Mouse (Mus musculus) heart, adult 9 months (tissue): ENCODE measurements around the gene Tpst2.

ENCODE experiments used
- DNase-seq, 2 experiments: peaks; one replicate each; pipeline ENCODE4 v3.0.0; 2022; ENCODE audit warnings: low spot score in 2 of 2

Gene Tpst2

DNA sequence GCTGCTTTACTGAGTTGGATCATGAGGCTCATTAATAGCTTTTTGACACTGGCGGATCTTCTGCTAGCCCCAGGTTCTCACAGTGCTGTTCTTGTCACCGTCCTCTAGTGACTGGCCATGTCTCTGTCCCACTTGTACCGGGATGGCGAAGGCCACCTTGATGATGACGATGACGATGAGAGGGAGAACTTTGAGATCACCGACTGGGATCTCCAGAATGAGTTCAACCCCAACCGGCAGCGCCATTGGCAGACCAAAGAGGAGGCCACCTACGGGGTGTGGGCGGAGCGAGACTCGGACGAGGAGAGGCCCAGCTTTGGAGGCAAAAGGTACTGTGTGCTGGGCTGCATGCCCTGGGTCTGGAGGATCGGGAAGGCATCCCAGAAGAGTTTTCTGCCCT lies 51.4 kb downstream of the Tpst2 start:
- DNase-seq = no peak

DNA sequence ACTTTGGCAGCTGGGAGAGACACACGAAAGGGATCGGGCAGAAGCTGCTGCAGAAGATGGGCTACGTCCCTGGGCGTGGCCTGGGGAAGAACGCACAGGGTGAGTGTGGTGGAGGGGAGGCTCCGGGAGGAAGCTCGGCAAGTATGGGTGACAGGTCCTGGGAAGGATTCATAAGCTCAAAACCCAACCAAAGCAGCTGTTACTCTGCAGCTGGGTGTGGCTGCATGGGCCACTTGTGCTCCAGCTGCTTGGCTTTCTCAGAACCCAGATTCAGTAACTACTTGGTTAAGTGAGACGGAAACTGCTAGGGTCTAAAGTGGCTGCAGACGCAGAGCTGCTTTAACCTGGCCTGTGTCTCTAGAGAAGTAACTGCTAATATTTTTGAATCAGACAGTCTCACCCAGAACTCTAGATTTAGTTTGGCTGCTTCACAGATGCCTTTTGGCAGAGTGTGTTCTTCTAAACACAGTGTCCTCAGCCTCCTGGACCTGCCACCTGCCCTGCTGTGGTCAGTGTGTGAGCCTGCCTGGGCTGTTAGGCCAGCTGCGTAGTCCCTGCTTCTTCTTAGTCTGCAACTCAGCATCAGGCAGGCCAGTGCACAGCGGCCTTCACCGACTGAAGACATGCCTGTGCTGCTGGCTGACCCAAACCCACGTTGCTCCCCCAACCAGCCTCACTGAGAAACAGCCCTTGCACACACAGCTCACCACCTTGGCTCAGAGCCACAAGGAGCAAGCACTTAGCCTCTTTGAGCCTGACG lies 53.5 kb downstream of the Tpst2 start:
- no peak for DNase-seq

DNA sequence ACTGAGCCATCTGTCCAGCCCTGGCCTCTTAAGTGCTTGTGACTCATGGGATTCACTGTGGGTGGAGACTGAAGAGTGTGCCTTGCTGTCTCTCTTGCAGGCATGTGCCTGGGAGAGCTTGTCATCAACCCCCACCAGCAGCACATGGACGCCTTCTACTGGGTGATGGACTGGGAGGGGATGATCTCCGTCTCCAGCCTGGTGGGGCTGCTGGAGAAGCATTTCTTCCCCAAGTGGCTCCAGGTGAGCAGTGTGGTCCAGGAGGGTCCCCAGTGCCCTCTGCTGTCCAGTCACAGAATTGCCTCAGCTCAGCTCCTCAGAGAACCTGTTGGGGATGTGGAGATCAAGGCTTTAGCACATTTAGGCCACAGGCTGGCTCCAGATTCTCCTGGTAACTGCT lies 59.0 kb downstream of the Tpst2 start:
- DNase-seq = no peak

DNA sequence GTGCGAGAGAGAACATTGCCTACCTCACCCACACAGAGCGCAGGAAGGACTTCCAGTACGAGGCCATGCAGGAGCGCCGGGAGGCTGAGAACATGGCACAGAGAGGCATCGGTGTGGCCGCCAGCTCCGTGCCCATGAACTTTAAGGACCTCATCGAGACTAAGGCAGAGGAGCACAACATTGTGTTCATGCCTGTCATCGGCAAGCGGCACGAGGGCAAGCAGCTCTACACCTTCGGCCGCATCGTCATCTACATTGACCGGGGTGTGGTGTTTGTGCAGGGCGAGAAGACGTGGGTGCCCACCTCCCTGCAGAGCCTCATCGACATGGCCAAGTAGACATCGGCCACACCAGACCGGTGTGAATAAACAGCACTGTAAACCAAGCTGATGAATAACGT lies 60.5 kb downstream of the Tpst2 start:
- no peak for DNase-seq

DNA sequence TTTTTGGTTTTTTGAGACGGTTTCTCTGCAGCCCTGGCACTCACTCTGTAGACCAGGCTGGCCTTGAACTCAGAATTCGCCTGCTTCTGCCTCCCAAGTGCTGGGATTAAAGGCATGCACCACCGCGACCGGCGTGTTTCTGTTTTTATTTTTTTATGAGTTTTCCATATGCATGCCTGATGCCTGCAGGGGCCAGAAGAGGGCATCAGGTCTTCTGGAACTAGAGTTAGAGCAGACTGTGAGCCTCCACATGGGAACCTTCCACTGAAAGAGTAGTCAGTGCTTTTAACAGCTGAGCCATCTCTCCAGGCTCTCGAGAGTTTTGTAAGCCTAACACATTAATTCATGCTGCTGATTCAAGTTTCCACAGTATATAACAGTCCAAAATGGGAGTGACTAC lies 62.7 kb downstream of the Tpst2 start:
- DNase-seq = no peak

DNA sequence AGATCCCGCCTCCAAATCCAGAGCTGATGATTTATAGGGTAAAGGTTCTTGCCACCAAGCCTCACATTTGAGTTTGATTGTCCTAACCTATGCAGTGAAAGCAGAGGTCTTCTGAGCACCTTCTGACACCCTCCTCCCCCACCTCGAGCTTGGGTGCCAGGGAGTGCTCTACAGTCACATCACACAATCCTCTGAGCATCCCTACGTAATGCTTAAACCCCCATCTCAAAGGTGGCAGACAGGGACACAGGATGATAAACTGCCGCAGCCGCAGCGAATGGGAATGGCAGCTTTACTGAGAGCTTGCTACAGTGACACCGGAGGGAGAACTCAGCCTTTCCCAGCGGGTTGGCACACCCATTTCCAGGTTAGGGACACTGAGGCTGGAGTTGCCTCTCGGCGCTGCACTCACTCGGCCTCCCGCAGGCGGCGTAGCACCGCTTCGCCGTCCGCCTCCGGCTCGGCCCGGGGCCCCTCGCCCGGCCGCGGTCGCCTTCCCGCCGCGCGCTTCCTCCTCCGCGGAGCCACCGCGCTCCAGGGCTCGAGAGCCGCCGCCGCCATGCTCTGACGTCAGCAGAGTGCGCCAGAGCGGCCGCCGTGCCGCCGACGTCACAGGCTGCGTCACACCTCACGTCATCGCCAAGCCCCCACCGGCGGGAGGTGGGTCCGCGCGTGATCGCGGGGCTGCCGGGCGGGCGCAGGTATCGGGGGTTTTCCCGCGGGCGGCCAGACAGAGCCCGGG lies 66.1 kb downstream of the Tpst2 start, which contains the start of the genes Srrd and Hps4:
Gene Srrd, minus strand, starts transcription at position 578 of the 742 bp plus-strand sequence.
Gene Hps4, plus strand, starts transcription at position 621 of the 742 bp plus-strand sequence.
- peak; percentile 73 to 78 for DNase-seq

DNA sequence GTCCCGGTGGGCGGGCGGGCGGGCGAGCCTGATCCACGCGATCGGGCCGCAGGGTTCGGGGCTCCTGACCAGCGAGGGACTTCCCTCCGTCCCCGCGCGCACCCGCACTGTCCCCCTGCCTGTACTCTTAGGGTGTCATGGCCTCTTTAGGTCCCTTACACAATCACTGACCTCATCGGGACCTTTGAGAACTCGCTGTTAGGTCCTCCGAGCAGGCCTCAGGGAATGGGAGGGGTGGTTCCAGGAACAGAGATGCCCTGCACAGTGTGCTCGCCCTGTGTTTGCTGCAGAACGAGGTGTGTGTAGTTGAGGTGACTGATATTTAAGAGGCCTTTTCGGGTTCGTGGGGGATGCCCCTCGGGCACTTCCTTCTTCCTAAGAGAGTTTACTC lies 66.7 kb downstream of the Tpst2 start:
- no peak for DNase-seq

DNA sequence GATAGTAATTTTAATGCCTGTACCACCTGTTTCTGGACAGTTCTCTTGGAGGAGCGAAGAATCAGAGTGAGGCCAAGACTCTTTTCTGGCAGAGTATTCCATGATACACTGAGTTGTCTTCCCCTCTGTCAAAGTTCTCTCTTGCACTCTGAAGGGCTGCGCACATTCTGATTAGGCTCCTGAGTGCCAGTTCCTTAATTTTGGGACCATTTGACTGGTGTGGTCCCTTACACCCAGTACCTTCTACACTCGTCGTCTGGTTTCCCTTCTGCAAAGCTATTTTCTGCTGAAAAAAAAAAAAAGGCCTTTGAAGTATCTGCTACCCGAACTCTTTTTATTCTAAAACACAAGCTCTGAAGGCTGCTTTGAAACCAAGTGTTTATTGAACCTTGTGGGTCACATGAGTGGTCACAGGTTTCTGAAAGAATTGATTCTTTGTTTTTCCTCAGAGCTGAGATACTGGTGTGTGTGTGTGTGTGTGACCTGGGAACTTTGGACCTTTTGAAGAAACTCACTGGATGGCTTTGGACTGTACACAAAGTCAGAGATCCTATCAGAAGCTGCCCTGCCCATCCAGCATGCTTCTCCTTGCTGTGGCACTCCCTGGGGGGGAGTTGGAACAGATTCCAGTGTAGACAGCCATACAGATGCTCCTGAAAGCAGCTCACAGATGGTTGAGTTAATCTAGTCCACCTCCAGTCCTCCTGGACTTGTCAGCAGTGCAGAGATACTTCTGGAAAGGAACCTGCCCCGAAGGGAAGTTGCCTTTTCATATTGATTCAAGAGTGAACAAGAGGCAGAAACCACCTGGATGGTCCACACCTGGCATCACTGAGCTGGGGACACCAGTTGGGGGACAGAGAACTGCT lies 67.8 kb downstream of the Tpst2 start:
- no peak for DNase-seq

DNA sequence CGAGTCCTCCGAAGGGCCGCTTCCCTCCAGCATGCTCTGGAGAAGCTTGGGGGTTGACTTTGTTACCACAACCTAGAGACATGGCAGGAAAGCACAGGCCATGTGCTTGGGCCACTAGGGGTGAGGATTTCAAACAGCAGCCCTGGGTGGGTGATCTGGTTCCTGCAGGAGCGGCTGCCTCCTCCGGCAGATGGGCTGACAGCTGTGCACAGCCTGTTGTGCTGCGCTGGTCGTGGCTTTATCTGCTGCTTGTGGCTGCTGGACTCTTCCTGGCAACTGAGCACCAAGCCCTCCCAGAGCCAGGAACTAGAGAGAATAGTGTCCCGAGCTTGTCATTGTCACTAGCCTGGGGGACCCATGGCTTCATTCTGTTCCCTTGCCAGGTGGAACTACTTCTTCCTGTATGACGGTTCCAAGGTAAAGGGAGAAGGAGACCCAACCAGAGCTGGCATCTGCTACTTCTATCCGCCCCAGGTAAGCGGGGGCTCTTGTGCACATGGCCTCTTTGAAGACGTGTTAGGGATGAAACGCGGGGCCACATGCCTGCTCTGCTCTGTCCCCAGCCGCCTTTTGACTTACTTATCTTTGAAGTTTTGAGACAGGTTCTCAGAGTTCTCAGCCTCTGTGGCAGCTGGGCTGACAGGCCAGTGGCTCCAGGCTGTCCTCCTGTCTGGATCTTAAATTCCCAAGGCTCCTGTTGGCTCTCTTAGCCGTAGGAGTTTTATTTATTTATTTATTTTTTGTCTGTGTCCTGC lies 69.9 kb downstream of the Tpst2 start:
- DNase-seq = peak in 1 of 2 experiments; percentile 32

DNA sequence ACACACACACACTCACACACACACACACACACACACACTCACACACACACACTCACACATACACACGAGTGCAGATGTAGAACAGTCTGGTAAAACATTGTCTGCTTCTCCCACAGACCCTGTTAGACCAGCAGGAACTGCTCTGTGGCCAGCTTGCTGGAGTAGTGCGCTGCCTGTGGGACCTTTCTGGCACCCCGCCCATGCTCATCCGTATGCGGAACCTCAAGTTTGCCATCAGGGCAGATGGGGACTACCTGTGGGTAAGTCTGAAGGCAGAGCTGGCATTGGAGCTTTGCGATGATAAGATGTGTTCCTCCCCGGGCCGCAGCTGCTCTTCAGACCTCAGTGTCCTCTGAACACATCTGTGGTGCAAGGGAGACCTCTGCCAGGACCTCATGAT lies 72.7 kb downstream of the Tpst2 start:
- no peak for DNase-seq

DNA sequence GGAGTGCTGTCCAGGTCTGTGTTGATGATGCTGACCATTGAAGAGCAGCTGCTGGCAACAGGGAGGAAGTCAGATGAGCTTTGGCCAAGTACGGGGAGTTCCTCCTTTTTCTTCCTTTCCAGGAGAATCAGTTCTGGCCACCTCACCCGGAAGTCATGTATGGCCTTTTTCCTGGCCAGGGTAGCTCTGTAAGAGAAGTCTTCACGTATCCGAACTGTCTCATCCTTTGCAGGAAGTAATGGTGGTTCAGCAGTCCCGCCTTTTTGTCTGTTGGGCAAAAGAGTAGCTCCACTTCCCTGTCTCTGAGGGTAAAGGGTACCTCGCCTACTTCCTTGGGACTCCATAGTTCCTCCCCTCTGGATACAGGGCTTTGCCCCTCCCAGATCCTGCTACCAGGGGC lies 79.0 kb downstream of the Tpst2 start:
- DNase-seq = no peak

DNA sequence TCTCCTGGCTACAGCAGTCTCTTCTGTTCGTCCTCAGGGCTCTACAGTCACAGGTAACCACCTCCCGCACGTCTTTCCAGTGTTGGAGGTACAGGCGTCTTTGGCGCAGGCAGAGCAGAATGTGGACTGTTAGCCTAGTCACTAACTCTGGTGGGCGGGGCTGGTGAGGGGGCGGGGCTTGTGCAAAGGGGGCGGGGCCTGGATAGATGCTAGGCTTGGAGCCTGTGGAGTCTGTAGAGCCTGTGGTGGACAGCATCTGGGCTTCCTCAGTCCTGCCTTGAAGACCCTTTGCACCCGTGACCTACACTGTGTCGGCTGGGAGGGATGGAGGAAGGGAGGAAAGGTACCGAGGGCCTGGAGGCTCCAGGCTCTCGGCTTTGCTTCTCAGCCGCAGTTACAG lies 79.4 kb downstream of the Tpst2 start, which contains the start of gene Gm6583:
Gene Gm6583, minus strand, starts transcription at position 124 of the 400 bp plus-strand sequence.
- no peak for DNase-seq

DNA sequence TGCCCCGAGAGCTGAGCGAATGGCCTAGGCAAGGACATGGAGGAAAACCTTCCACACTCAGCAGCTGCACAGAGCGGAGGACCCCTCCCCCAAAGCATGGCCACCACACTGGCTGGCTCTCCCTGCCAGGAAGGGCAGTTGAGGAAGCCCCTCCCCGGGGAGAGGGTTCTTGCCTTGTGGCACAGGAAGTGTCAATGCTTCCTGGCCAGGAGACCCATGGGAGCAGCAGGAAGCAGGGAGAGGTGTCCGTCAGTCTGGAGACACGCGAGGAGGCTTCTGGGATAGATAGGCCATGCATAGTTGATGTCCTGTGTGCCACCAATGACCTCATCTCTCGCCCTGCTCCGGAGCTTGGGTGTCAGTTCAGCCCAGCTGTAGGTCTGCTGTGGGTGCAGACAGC lies 79.8 kb downstream of the Tpst2 start:
- peak; percentile 16 to 44 for DNase-seq

DNA sequence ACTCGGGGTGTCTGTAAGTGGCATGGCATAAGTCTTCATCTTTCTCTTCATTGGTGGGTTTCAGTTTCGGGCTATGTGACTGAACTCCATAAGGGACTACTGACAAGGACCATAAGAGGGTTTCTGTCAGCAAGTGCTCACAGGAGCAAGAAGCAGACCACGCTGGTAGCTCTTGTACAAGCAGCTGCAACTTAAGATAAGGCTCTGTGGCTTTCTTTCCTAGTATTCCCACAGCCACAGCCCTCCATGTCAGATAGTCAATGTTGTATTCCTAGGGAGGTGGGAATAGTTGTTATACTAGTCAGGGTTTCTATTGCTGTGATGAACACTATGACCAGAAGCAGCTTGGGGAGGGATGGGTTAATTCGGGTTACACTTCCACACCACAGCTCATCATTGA lies 83.0 kb downstream of the Tpst2 start:
- DNase-seq = no peak

DNA sequence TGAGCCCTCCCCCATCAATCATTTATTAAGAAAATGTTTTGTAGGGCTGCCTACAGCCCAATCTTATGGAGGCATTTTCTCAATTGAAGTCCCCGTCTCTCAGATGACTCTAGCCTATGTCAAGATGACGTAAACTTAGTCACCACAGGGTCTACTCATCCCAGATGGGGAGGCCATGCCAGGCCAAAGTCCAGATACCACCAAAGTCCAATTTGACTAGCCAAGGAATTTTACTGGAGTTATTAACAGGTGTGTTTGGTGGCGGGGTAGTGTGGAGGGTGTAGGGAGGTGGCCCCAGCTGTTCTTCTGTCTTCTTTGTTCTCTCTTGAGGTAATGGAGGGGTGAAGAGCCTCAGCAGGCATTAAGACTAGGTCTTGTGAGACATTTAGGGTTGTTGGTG lies 83.6 kb downstream of the Tpst2 start:
- no peak for DNase-seq

DNA sequence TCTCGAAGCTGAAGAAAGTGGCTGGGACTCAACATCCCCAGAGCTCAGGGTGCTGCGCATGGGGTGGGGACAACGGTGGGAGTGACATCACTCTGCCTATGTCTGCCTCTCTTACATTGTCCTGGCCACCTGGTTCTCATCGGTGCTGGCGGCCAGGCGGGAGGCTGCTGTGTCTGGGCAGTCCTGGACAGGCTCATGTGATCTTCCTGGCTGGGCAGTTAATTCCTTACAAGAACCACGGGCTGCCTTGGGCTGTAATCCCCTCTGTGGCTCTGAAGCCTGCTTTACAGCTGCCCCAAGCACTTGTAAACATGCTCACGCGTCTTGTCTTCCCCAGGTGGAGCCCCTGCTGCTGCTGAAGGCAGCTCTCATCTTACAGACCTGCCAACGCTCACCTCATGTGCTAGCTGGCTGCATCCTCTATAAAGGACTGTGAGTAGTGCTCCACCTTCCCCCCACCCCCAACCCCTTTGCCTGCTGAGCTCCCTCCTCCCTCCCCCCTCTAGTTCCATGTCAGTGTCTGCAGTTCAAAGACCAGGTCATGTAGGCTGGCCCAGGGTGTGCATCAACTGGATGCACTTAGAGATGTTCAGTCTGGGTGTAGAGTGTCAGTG lies 87.8 kb downstream of the Tpst2 start:
- DNase-seq = no peak
